Mouse (Mus musculus) layer of hippocampus, postnatal 10 days (tissue): Measurements from ENCODE around the gene Dnajb13. TPM values are rescaled to one million over a fixed set of nuclear protein-coding genes. Genes with fewer than 3 reads are reported as not detected.

Source experiments
- DNase-seq, 2 experiments: peaks; one replicate each; pipeline ENCODE4 v3.0.0; 2021; ENCODE audit warnings: low spot score in 2 of 2
- total RNA-seq, 2 experiments: library from RNA; stranded (reverse); gene quantifications; 2 replicates each; pipeline ENCODE4 v1.2.3; 2021

Gene Dnajb13
- total RNA-seq, 2 experiments from 2014 or later, result 0.50 to 0.87 TPM

DNA sequence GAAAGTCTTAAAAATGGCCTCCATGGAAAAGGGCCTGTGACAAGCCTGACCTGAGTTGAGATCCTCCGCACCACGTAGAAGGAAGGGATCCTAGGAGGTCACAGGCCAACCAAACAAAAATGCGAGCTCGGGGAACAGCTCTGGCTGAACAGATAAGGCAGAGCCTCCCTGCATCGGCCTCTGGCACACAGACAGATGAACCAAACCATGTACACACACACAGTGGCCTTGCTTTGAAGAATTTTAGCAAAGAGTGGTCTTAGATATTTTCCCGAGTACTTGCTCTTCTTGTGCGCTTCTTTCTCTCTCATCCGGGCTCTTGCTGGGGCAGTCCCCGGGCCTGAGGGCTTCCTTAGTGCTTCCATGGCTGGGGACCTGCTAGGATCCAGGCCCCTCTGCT is 51.6 kb downstream of the Dnajb13 start:
- no peak for DNase-seq

DNA sequence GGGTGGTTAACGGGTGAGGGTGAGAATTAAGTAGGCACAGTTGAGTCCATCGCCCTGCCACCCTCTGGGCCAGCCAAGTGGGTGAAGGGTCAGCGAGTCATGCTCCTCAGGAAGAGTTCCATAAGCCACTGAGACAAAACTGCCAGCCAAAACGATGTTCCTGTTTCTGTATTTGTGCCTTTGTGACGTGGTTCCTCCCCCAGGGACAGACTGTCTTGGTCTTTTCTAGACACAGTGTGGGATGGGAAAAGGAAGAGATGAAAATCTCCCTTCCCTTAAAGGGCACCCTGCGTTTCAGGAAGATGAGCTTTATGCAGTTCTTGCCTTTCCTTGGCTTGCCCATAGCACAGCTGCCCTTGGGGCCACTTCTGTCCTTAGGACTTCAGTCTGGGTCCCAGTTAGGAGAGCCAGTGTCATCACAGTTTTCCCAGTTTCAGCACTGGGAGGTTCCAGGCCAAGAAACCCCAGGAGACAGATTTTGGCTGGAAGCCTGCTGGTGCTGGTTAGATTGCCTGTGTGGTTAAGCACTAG is 53.1 kb downstream of the Dnajb13 start:
- DNase-seq, result peak; percentile 40 to 49

DNA sequence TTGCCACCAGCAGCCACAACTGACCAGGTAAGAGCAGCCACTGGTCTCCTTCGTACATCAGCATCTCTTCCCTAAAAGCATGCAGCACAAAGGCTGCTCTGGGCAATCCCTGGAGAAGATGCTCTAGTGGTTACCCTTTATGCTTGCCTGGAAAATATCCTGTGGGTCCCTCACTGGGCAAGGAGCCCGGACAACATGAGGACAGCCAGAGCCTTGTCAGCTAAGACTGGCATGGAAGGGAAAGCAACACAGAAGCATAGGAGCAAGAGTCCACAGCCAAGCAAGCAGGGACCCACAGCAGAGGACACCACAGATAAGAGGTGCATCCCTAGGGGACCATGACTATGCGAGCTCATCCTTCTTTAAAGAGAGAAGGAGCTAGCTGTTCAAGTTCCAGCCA is 54.9 kb downstream of the Dnajb13 start:
- DNase-seq, result no peak

DNA sequence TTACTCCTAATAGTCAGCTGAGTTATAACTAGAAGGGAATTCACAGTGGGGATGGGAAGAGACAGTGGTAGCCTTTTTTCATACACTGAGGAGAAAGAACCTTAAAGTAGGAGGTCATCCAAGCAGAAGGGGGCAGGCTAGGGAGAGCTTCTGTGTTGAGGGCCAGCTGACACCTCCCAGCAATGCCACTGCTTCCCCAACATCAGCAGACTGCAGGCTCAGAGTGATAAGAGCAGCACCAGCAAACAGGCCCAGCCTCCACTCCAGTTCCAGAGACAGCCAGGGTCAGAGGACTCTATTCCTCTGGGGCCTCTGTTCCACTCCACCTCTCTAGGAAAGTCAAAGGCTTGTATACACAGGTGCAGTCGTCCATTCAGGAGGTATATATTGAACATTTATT is 56.6 kb downstream of the Dnajb13 start:
- no peak for DNase-seq

Other genes starting within 250 kb of the Dnajb13 start
- 10 to 100 TPM in 1 of 2 experiments, 1 to 10 TPM in 1; 9.2 to 11.4 TPM for gene P4ha3, start 229.4 kb downstream of the Dnajb13 start, total RNA-seq
- 10 to 100 TPM; 15.2 to 18.5 TPM for gene C2cd3, start 142.7 kb downstream of the Dnajb13 start, total RNA-seq
- 100 to 1,000 TPM; 120 to 123 TPM for gene Ppme1, start 142.7 kb downstream of the Dnajb13 start, total RNA-seq
- gene Ucp3, start 42.0 kb downstream of the Dnajb13 start, total RNA-seq, result 1 to 10 TPM in 1 of 2 experiments, under 1 TPM in 1; 0.65 to 1.3 TPM
- 10 to 100 TPM; 58.2 to 66.6 TPM for gene Ucp2, start 21.6 kb downstream of the Dnajb13 start, total RNA-seq
- 1 to 10 TPM; 5.9 to 6.9 TPM for gene Coa4, start 22.1 kb upstream of the Dnajb13 start, total RNA-seq
- 100 to 1,000 TPM; 297 to 364 TPM for gene Rab6a, start 92.5 kb upstream of the Dnajb13 start, total RNA-seq
- 10 to 100 TPM; 54.8 to 55.3 TPM for gene Mrpl48, start 93.3 kb upstream of the Dnajb13 start, total RNA-seq
- 10 to 100 TPM; 28.9 to 36.8 TPM for gene Plekhb1, start 147.5 kb upstream of the Dnajb13 start, total RNA-seq
- 100 to 1,000 TPM; 228 to 260 TPM for gene Fam168a, start 191.7 kb upstream of the Dnajb13 start, total RNA-seq